Mouse (Mus musculus) adrenal gland, postnatal 4 days (tissue): ENCODE measurements around the gene Boc. TPM values are rescaled to one million over a fixed set of nuclear protein-coding genes. Genes with fewer than 3 reads are reported as not detected.

Experiments used
- DNase-seq, 2 experiments: peaks; one replicate each; pipeline ENCODE4 v3.0.0; 2021 to 2022; ENCODE audit warnings: low spot score in 2 of 2, mixed read lengths in 2 of 2
- total RNA-seq, 2 experiments: library from RNA; stranded (reverse); gene quantifications; 2 replicates each; pipeline ENCODE4 v1.2.3; 2021

The Boc gene
- total RNA-seq, 2 experiments from 2014 or later = 42.4 to 49.7 TPM

GRCm38 (mm10) chr16:44555791-44556709, 2.6 kb downstream of the Boc start:
- no peak for DNase-seq

- no peak for DNase-seq
Observed at GRCm38 (mm10) chr16:44553861-44554260, 4.8 kb downstream of the Boc start.

- DNase-seq = no peak
Observed at GRCm38 (mm10) chr16:44552726-44553125, 6.0 kb downstream of the Boc start.

GRCm38 (mm10) chr16:44552036-44552435, 6.7 kb downstream of the Boc start:
- no peak for DNase-seq

GRCm38 (mm10) chr16:44551491-44551890, 7.2 kb downstream of the Boc start:
- no peak for DNase-seq

- DNase-seq = no peak
Observed at GRCm38 (mm10) chr16:44550843-44551242, 7.9 kb downstream of the Boc start.

GRCm38 (mm10) chr16:44549867-44550679, 8.6 kb downstream of the Boc start:
- no peak for DNase-seq

GRCm38 (mm10) chr16:44549381-44549780, 9.3 kb downstream of the Boc start:
- no peak for DNase-seq

GRCm38 (mm10) chr16:44547976-44548375, 10.7 kb downstream of the Boc start:
- DNase-seq = no peak

- DNase-seq = no peak
Observed at GRCm38 (mm10) chr16:44546831-44547230, 11.9 kb downstream of the Boc start.

- DNase-seq = no peak
Observed at GRCm38 (mm10) chr16:44545939-44546338, 12.8 kb downstream of the Boc start.

- DNase-seq = no peak
Observed at GRCm38 (mm10) chr16:44545153-44545552, 13.5 kb downstream of the Boc start.

- DNase-seq = no peak
Observed at GRCm38 (mm10) chr16:44543098-44543497, 15.6 kb downstream of the Boc start.

GRCm38 (mm10) chr16:44542029-44542690, 16.5 kb downstream of the Boc start:
- DNase-seq = no peak

GRCm38 (mm10) chr16:44539611-44540010, 19.1 kb downstream of the Boc start:
- no peak for DNase-seq

GRCm38 (mm10) chr16:44538401-44539395, 20.0 kb downstream of the Boc start:
- DNase-seq = no peak

- DNase-seq = no peak
Observed at GRCm38 (mm10) chr16:44534122-44534521, 24.6 kb downstream of the Boc start.

GRCm38 (mm10) chr16:44533522-44533921, 25.2 kb downstream of the Boc start:
- no peak for DNase-seq

GRCm38 (mm10) chr16:44532851-44533250, 25.8 kb downstream of the Boc start:
- no peak for DNase-seq

GRCm38 (mm10) chr16:44531239-44531797, 27.4 kb downstream of the Boc start:
- no peak for DNase-seq
